Mouse (Mus musculus) myocyte (in vitro differentiated cells): ENCODE data around the gene Mmp9. TPM values are rescaled to one million over a fixed set of nuclear protein-coding genes. Genes with fewer than 3 reads are reported as not detected.
A peak's percentile ranks its signal among the peaks of the same experiment; 100 is the strongest.

Experiments
- H3K27me3 ChIP-seq: one replicate; pipeline ENCODE4 v1.6.1; 2011; ENCODE audit not compliant: control insufficient read depth, insufficient read depth, insufficient read length
- H3K36me3 ChIP-seq: one replicate; pipeline ENCODE4 v1.6.1; 2011; ENCODE audit not compliant: control insufficient read depth, insufficient read depth
- H3K4me2 ChIP-seq: one replicate; pipeline ENCODE4 v1.6.1; 2011; ENCODE audit warnings: low read depth, control low read depth
- H3K4me3 ChIP-seq: one replicate; pipeline ENCODE4 v1.5.1; 2011; ENCODE audit warnings: mild to moderate bottlenecking, control low read depth, moderate library complexity
- H3K79me2 ChIP-seq: one replicate; pipeline ENCODE4 v1.6.1; 2011; ENCODE audit not compliant: control insufficient read depth, insufficient read depth
- H3ac ChIP-seq: one replicate; pipeline ENCODE4 v1.6.1; 2011; ENCODE audit not compliant: control insufficient read depth, insufficient read length
- CEBPB ChIP-seq: IDR thresholded peaks from 2 replicates; pipeline ENCODE4 v1.6.1; 2011; ENCODE audit warnings: mild to moderate bottlenecking, moderate library complexity; ENCODE audit not compliant: poor library complexity, insufficient read depth, severe bottlenecking
- E2F4 ChIP-seq: IDR thresholded peaks from one replicate; pipeline ENCODE4 v1.6.1; 2011; ENCODE audit warnings: mild to moderate bottlenecking, control low read depth, moderate library complexity; ENCODE audit not compliant: insufficient read depth
- MAX ChIP-seq: IDR thresholded peaks from one replicate; pipeline ENCODE4 v1.6.1; 2011; ENCODE audit warnings: low read depth, mild to moderate bottlenecking, control low read depth
- MYOD1 ChIP-seq, 3 experiments: IDR thresholded peaks; one replicate each; pipeline ENCODE4 v1.6.1; 2011; ENCODE audit warnings: control low read depth in 2 of 3, low read depth in 2 of 3, mild to moderate bottlenecking in 2 of 3, moderate library complexity in 1 of 3; ENCODE audit not compliant: insufficient read length in 2 of 3, control insufficient read depth in 1 of 3
- MYOG ChIP-seq, 3 experiments: IDR thresholded peaks; one replicate each; pipeline ENCODE4 v1.6.1; 2011; ENCODE audit warnings: control low read depth in 2 of 3, low read depth in 2 of 3, mild to moderate bottlenecking in 2 of 3; ENCODE audit not compliant: insufficient read length in 2 of 3, control insufficient read depth in 1 of 3, insufficient read depth in 1 of 3
- POLR2A ChIP-seq: IDR thresholded peaks from one replicate; pipeline ENCODE4 v1.6.1; 2011; ENCODE audit warnings: low read depth, mild to moderate bottlenecking, control low read depth, moderate library complexity; ENCODE audit not compliant: insufficient read length
- POLR2AphosphoS2 ChIP-seq: IDR thresholded peaks from one replicate; pipeline ENCODE4 v1.6.1; 2011; ENCODE audit warnings: low read depth, control low read depth; ENCODE audit not compliant: insufficient read length
- REST ChIP-seq: IDR thresholded peaks from one replicate; pipeline ENCODE4 v1.6.1; 2011; ENCODE audit warnings: mild to moderate bottlenecking, control low read depth, moderate library complexity; ENCODE audit not compliant: insufficient read depth, insufficient read length
- SRF ChIP-seq: IDR thresholded peaks from one replicate; pipeline ENCODE4 v1.6.1; 2011; ENCODE audit warnings: low read depth; ENCODE audit not compliant: control insufficient read depth, insufficient read length
- TCF12 ChIP-seq: IDR thresholded peaks from one replicate; pipeline ENCODE4 v1.6.1; 2011; ENCODE audit warnings: mild to moderate bottlenecking, control low read depth; ENCODE audit not compliant: poor library complexity, insufficient read depth, severe bottlenecking
- TCF3 ChIP-seq: IDR thresholded peaks from one replicate; pipeline ENCODE4 v1.6.1; 2011; ENCODE audit warnings: low read depth, control low read depth; ENCODE audit not compliant: insufficient read length
- USF1 ChIP-seq: IDR thresholded peaks from one replicate; pipeline ENCODE4 v1.6.1; 2011; ENCODE audit warnings: low read depth, mild to moderate bottlenecking, control low read depth, moderate library complexity
- polyA plus RNA-seq: library from polyadenylated mRNA; unstranded; fragments of >200 nt; fragmentation: generic; extraction: Trizol; gene quantifications from one replicate; pipeline ENCODE4 v1.2.1, GENCODE M21; 2012; ENCODE audit warnings: missing spikeins

The Mmp9 gene
- polyA plus RNA-seq, result 1.7 TPM

DNA sequence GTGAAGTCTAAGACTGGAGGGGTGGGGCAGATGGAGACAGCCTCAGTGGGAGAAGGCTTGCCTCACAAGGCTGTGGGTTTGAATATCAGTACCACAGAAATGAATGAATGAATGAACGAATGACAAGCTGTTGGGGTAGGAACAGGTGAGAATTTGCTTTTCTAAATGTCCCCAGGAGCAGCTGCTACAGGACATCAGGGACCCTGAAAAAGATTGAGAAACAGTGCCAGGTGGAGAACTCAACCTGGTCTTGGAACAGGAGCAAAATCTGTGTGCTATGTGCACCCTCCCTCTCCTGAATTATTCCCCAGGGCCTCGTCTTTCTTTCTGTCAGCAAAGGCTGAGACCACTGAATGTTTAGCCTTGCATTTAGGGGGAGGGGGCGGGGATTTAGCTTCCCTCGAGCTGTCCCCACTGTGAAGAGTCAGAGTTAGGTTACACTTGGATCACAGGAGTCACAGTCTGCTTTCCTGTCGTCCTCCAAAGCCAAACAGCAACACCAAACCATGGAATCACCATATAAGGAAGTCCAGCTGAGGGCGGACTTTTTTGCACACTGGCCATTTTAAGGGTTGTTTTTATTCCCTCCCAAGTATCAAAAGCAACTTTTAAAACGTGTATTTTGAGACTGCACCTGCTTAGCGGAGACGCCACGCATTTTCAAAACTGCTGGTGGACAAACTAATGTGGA lies at the start of gene Mmp9:
Gene Mmp9 (plus strand): TSS at position 641 of the 691 bp plus-strand sequence.
- Histone ChIP-seq H3K79me2 (no peaks in the 10 kb centered on the region), H3K4me2 (no peak within 1 kb of the TSS), H3K36me3 (no peaks in the 10 kb centered on the region), H3ac (no peak within 1 kb of the TSS), H3K27me3 (peaks cover 4% of the 10 kb centered on the region), H3K4me3 (no peak within 1 kb of the TSS)
- TF ChIP-seq POLR2A, result no peak
- TF ChIP-seq SRF, result peak; percentile 86
- TF ChIP-seq MYOD1 (IDR thresholded peaks at IDR 0.05; ENCODE audit: control insufficient read depth in 1 of 3, insufficient read length in 2 of 3, low read depth in 2 of 3), result peak in 2 of 3 experiments; percentile 43 to 61
- no peak for TF ChIP-seq POLR2AphosphoS2
- TF ChIP-seq MYOG (IDR thresholded peaks at IDR 0.05; ENCODE audit: control insufficient read depth in 1 of 3, insufficient read depth in 1 of 3, insufficient read length in 2 of 3, low read depth in 2 of 3), result no peak
- TF ChIP-seq CEBPB, result no peak
- TF ChIP-seq TCF3, result no peak
- TF ChIP-seq MAX, result no peak
- no peak for TF ChIP-seq TCF12
- TF ChIP-seq USF1, result no peak
- no peak for TF ChIP-seq REST
- TF ChIP-seq E2F4, result no peak

DNA sequence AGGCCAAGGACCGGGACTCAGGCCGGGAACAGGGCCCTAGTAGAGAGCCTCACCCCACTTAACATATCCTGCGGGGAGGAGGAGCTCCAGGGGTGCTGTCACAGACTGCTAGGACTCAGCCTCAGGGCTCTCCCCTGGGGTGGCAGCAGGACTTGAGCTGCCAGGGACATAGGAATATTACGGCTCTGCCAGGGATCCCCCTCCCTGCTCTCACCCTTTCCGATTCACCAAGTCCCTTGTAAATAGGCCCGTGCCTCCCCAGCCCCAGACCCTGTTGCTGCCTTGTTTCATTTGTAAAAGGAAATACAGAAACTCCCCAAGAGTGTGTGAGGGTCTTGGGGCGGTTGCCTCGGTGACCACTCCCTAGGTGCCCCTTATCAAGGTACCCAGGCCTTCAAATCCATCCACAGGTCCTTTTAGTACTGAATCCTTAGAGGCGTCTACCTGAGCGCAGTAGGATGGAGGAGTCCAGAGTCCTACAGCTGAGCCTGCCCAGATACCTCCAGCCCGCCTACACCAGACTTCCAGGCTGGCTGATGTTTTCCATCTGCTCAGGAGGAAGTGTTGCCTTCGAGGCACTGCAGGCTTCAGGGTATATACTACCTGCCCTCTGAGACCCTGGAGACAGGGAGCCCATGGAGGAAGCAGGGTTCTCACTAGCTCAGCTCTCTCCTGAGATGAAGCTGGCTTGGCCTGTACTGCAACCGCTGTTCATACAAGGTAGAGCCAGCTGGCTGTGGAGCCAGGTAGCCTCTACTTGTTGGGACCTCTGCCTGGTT lies 49.3 kb upstream of the Mmp9 start:
- TF ChIP-seq POLR2A, result no peak
- no peak for TF ChIP-seq TCF12
- TF ChIP-seq USF1, result no peak
- no peak for TF ChIP-seq E2F4
- TF ChIP-seq SRF, result no peak
- Histone ChIP-seq H3ac (no peak overlapping the region), H3K27me3 (no peaks in the 10 kb centered on the region)

DNA sequence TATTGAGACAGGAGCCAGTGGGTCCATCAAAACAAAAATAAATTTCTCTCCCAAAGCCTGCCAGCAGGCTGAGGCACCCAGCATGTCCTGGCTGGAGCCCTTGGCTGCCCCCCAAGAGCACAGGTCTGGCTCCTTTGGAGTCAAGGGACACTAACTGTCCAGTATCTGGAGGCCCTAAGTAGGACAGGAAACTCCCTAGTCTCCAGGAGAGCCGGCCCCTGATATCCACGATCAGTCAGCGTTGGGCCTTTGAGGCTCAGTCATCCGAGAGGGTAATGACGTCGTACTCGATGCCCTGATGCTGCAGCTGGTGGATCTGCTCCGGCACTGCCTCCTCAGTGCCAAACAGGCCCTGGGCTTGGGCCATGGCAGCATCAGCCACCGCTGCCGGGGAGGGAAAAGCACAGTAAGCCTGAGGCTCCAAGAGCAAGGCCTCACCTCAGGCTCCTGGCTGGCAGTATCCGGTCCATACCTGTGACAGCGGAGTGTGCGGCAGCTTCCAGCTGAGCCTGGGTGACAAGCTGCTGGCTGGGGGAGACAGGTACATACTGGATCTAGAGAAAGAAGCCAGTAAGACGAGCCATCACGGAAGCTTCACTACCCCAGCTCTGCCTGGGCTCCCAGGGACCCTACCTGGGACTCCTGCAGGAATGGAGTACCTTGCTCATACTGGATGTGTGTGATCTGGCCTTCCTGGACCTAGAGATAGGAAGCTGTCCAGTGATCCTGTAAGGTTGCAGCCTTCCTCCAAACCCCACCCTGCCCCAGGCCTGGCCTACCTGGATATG lies 48.5 kb upstream of the Mmp9 start:
- Histone ChIP-seq H3ac (no peak overlapping the region), H3K27me3 (no peaks in the 10 kb centered on the region), H3K4me2 (no peak overlapping the region), H3K36me3 (peaks cover 36% of the 10 kb centered on the region), H3K4me3 (no peak overlapping the region), H3K79me2 (no peaks in the 10 kb centered on the region)
- TF ChIP-seq MAX, result no peak
- TF ChIP-seq POLR2AphosphoS2, result peak; percentile 62
- peak; percentile 43 for TF ChIP-seq POLR2A

More for the DNA sequence above, 49.3 kb upstream of the Mmp9 start:
- H3K4me2 ChIP-seq, result no peak overlapping the region
- H3K79me2 ChIP-seq, result no peaks in the 10 kb centered on the region
- H3K36me3 ChIP-seq, result peaks cover 38% of the 10 kb centered on the region
- H3K4me3 ChIP-seq, result no peak overlapping the region

DNA sequence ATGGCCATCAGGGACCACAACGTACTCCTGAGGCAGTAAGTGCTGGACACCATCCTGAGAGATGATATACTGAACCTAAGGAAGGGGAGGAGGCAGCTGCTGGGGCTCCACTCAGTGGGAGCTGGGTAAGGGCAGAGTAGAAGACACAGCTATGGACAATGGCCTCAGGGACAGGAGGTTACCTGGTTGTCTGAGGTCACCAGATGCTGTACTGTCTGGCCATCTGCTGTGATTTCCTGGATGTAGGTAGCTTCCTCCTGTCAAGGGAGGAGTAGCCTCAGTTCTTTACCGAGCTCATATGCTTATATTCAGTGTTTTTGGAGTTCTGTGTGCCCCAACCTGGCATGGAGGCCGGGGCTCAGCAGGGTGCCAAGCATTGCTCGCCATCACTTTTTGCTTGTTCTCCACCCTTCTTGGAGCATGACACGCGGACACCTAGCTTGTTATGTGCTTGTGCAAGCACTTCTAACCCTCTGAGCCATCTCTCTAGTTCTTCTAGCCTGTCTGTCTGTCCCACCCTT lies 47.8 kb upstream of the Mmp9 start:
- Histone ChIP-seq H3K4me3 (no peak overlapping the region), H3K79me2 (no peaks in the 10 kb centered on the region), H3K4me2 (no peak overlapping the region), H3ac (no peak overlapping the region), H3K36me3 (peaks cover 38% of the 10 kb centered on the region), H3K27me3 (no peaks in the 10 kb centered on the region)
- no peak for TF ChIP-seq E2F4
- TF ChIP-seq POLR2AphosphoS2, result peak; percentile 63
- peak; percentile 26 for TF ChIP-seq POLR2A

DNA sequence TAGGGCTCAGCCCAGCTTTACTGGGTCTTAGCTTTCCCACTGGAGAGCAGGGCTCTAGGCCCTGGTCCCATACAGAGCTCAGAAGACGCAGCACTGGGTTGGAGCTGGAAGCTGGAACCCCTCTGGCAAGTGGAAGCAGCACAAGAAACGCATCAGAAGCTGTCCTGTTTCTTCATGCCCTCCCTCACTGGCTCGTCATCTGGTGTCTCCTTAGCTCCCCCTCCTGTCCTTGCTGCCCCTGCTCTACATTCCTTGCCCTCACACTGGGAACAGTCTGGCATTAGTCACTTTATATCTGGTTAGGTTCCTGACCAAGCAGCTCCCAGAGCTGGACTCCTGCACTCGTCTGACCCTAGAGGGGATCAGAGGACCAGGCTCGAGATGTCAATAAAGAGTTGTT lies 46.5 kb upstream of the Mmp9 start:
- H3K27me3 ChIP-seq, result no peaks in the 10 kb centered on the region
- peaks cover 41% of the 10 kb centered on the region for H3K36me3 ChIP-seq
- no peaks in the 10 kb centered on the region for H3K79me2 ChIP-seq
- TF ChIP-seq POLR2AphosphoS2 (peak; percentile 67), TCF12 (no peak)
- no peak overlapping the region for H3K4me2 ChIP-seq
- H3ac ChIP-seq, result no peak overlapping the region
- no peak overlapping the region for H3K4me3 ChIP-seq
